Mouse (Mus musculus) heart, embryonic 13.5 days (tissue): ENCODE measurements at regions not wholly inside any gene's neighbourhood (a gene's known extent, or its start where the extent isn't known, plus 50 kb on each side); places are given as distances from the start of the nearest gene placed in this dataset.
A peak's percentile ranks its signal among the peaks of the same experiment; 100 is the strongest.

Experiments used
- ATAC-seq: fragments of 200-750 bp; cut with Nextera tagmentation; 2 replicates; pipeline ENCODE4 v1.8.0; 2017; ENCODE audit warnings: moderate TSS enrichment; ENCODE audit not compliant: insufficient number of reproducible peaks, low FRiP score, low TSS enrichment; ENCODE audit errors: extremely low read depth
- H3K27ac ChIP-seq: fragments of 300-500 bp; sonication (generic); replicated peaks from 2 replicates; pipeline ENCODE4 v1.5.1; 2015; ENCODE audit warnings: moderate library complexity, mild to moderate bottlenecking, inconsistent platforms
- H3K27me3 ChIP-seq: fragments of 300-500 bp; sonication (generic); replicated peaks from 2 replicates; pipeline ENCODE4 v1.6.1; 2015; ENCODE audit warnings: mild to moderate bottlenecking, inconsistent platforms
- H3K36me3 ChIP-seq: fragments of 300-500 bp; sonication (generic); 2 replicates; pipeline ENCODE4 v1.6.1; 2015; ENCODE audit warnings: mild to moderate bottlenecking, inconsistent platforms
- H3K4me1 ChIP-seq: fragments of 300-500 bp; sonication (generic); 2 replicates; pipeline ENCODE4 v1.6.1; 2015; ENCODE audit warnings: inconsistent platforms
- H3K4me2 ChIP-seq: fragments of 300-500 bp; sonication (generic); 2 replicates; pipeline ENCODE4 v1.6.1; 2015; ENCODE audit warnings: inconsistent platforms, mild to moderate bottlenecking, moderate library complexity
- H3K4me3 ChIP-seq: fragments of 300-500 bp; sonication (generic); 2 replicates; pipeline ENCODE4 v1.5.1; 2015; ENCODE audit warnings: moderate library complexity, mild to moderate bottlenecking, inconsistent platforms
- H3K9ac ChIP-seq: fragments of 300-500 bp; sonication (generic); 2 replicates; pipeline ENCODE4 v1.6.1; 2015; ENCODE audit warnings: inconsistent platforms, mild to moderate bottlenecking, moderate library complexity
- H3K9me3 ChIP-seq: fragments of 300-500 bp; sonication (generic); 2 replicates; pipeline ENCODE4 v1.6.1; 2016; ENCODE audit warnings: inconsistent platforms
- WGBS: fragments of 180-500 bp; shearing (Covaris S2); methylation state at CpG from one replicate; pipeline ENCODE4 v1.1.7; 2015; ENCODE audit warnings: mixed read lengths; 5-methylcytosine and 5-hydroxymethylcytosine counted together

DNA sequence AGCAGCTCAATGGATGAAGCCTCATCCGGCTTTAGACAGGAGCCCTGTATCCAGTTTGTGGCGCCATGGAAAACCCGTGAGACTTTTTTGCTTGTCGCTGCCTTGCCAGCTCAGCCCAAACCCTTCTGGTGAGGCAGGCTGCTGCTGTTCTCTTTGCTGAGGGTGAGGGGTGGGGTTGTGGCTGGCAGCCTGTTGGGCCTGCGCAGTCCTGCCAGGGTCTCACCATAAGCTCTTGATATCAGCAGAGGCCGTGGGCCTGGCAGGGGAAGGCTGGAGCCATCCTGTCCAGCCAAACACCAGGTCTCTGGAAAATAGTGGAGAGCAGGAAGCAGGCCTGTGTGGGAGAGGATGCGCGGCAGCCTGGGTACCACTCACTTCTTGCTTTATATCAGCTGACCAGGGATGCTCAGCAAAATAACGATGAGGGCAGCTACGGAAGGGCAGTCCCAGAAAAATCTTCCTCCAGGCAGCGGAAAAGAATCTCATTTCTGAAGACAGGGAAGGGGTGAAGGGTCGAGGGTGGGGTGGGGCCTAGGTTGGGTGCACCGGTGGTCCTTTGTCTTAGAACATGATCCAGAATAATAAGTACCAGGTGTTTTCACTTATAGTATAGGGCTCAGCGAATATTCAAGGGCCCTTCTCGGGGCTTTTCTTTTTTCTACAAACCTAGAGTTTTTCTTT is 73.4 kb upstream of the Medag start:
- H3K36me3 ChIP-seq = no peaks in the 10 kb centered on the region
- no peaks in the 10 kb centered on the region for H3K27me3 ChIP-seq
- peak overlapping the region; percentile 9; the same call in 1 of the 2 replicates for H3K4me3 ChIP-seq
- H3K9ac ChIP-seq = peak overlapping the region; percentile 61
- WGBS = 51% methylated on average over 15 of the region's 15 CpGs
- H3K4me1 ChIP-seq = peaks cover 33% of the 10 kb centered on the region
- H3K4me2 ChIP-seq = peak overlapping the region; percentile 43
- H3K9me3 ChIP-seq = no peaks in the 10 kb centered on the region
- no peak for ATAC-seq
- H3K27ac ChIP-seq = peak overlapping the region; percentile 76

DNA sequence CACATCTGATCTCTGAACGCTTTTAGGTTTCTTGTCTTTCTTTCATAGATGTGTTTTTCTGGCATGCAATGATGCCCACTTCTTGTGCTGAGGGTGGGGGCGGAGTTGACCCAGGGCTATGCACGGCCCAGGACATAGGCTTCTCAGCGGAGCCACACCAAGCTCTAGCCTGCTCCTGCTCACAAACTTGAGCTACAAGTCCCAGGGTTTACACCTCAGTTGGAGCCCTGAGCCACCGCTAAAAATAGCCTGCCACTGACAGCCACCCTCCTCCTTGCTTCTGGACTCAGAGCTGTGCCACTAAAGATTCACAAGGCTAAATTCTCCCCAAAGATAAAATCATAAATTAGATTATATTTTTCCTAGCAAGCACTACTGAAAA is 72.9 kb upstream of the Medag start:
- Histone ChIP-seq H3K27ac (peak overlapping the region; percentile 76), H3K4me1 (peaks cover 33% of the 10 kb centered on the region), H3K36me3 (no peaks in the 10 kb centered on the region), H3K9me3 (no peaks in the 10 kb centered on the region), H3K4me2 (no peak overlapping the region), H3K9ac (peak overlapping the region; percentile 61), H3K4me3 (no peak overlapping the region), H3K27me3 (no peaks in the 10 kb centered on the region)
- ATAC-seq = no peak
- 41% methylated on average over 5 of the region's 5 CpGs for WGBS

DNA sequence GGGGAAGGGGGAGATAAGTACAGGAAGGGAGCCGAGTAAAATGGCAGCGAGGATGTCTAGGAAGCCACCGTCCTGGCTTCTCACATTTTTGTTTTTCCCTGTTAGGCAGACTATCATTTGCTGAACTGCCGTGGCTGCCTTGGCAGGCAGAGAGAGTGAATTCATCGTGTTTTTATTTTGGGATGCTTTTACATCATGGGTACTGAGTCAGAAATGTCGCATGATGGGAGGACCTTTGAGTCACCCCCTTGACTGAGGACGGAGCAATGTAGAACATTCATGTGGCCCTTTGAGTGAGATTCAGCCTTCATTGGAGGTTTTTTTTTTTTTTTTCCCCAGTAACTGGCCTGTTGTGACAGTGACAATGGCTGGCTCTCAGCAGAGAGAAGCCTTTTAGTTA is 71.2 kb upstream of the Medag start:
- Histone ChIP-seq H3K4me1 (peaks cover 33% of the 10 kb centered on the region), H3K9ac (no peak overlapping the region), H3K27ac (no peak overlapping the region), H3K36me3 (no peaks in the 10 kb centered on the region), H3K27me3 (no peaks in the 10 kb centered on the region), H3K9me3 (no peaks in the 10 kb centered on the region), H3K4me3 (no peak overlapping the region), H3K4me2 (no peak overlapping the region)
- 58% methylated on average over 7 of the region's 7 CpGs for WGBS
- ATAC-seq = no peak

DNA sequence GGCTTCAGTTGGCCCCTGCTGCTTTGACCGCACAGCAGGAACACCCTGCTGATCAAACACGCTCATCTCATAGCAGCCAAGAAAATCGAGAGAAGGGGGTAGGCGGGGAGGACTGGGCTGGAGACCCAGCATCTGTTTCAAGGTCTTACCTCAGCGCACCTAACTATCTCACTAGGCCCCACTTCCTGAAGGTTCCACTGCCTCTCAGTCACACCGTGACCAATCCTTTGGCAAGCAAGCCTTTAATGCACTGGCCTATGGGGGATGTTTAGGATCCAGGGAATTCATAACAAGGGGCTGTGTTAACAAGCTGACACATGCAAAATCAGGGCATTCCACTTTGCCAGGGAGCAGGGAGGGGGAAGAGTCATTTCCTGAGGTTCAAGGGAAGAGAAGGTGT is 70.1 kb upstream of the Medag start:
- peak overlapping the region; percentile 0; the same call in 1 of the 2 replicates for H3K9ac ChIP-seq
- no peak overlapping the region for H3K4me2 ChIP-seq
- WGBS = 50% methylated on average over 6 of the region's 6 CpGs
- H3K4me1 ChIP-seq = peaks cover 30% of the 10 kb centered on the region
- H3K36me3 ChIP-seq = no peaks in the 10 kb centered on the region
- H3K9me3 ChIP-seq = no peaks in the 10 kb centered on the region
- no peak overlapping the region for H3K27ac ChIP-seq
- no peaks in the 10 kb centered on the region for H3K27me3 ChIP-seq
- no peak for ATAC-seq
- H3K4me3 ChIP-seq = no peak overlapping the region

DNA sequence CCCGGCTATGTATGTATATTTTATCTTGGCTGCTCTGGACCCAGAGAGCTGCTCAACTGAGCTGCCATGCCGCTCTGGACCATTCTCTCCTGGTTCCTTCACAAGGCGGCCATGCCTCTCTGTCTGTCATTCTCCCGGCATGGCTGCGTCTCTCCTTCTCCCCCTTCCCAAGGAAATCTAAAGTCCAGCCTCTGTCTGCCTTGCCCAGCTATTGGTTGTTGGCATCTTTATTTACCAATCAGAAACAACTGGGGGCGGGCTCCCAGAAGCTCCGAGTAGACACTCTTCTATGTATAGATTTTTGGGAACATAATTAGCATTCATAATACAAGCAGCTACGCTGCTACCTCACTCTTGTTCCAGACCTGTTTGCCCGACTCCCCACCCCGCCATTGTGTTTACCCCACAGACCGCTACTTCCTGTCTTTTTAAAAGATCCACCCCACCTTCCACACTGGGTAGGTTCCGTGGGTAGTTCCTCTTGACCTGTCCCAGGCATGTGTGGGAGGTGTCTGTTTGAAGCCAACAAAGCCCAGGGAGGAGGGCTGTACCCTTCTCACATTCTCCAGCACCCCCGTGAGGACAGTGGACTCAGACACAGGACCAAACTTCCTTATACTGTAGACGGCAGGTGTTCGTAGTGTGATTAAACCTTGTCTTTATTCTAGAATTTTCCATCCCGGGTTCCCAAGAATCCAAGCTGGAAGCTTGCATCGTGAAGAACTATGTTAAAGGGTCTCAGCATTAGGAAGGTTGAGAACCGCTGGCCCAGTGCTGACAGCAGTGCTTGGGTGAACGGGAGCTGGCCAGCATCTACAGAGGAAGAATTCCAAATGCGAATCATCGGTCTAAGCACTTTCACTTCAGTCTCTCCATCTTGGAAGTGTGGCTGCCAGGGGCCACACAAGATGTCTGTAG is 67.7 kb upstream of the Medag start:
- no peaks in the 10 kb centered on the region for H3K36me3 ChIP-seq
- no peak overlapping the region for H3K4me3 ChIP-seq
- no peak for ATAC-seq
- H3K9ac ChIP-seq = no peak overlapping the region
- no peak overlapping the region for H3K27ac ChIP-seq
- H3K4me1 ChIP-seq = peaks cover 13% of the 10 kb centered on the region
- H3K27me3 ChIP-seq = peaks cover under 1% of the 10 kb centered on the region; the same call in 1 of the 2 replicates
- WGBS = 76% methylated on average over 21 of the region's 21 CpGs
- no peaks in the 10 kb centered on the region for H3K9me3 ChIP-seq
- no peak overlapping the region for H3K4me2 ChIP-seq

DNA sequence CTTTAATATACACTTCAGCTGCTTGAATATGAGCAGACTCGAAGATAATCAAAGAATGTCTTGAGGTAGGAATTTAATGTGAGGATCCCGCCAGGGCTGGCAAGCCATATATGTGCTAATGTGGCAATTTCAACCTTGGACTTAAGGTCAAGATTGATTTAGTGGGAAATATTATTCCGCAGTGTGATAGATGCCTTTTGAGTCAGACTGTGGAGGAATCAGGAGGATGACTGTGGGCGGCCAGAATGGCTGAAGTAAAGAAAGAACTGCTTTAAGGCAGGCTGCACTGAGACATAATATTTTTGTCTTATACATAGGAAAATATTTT is 67.1 kb upstream of the Medag start:
- H3K36me3 ChIP-seq = no peaks in the 10 kb centered on the region
- H3K4me1 ChIP-seq = 0 out of 2 replicates have a peak, but pooled peaks cover 8% of the 10 kb centered on the region
- no peak overlapping the region for H3K4me3 ChIP-seq
- H3K27ac ChIP-seq = no peak overlapping the region
- no peak for ATAC-seq
- H3K9ac ChIP-seq = no peak overlapping the region
- no peak overlapping the region for H3K4me2 ChIP-seq
- WGBS = 77% methylated on average over 4 of the region's 4 CpGs
- H3K27me3 ChIP-seq = peaks cover 4% of the 10 kb centered on the region; the same call in 1 of the 2 replicates
- no peaks in the 10 kb centered on the region for H3K9me3 ChIP-seq

DNA sequence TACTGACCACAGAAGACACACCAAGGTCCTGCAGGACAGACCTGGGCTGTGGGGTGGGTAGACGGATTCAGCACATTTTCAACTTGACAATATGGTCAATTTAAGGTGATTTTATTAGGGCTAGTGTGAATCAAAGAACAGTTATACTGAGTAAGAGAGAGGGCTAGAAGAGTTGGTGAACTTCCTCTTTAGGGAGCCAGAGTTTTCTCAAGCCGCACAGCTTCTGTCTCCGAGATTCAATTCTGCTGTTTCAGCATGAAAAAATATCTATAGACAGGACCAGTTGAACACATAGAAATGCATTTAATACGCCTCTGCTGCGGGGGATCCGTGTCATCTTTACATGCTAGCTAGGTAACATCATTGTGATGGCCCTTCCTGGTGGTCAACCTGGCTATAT is 66.4 kb upstream of the Medag start:
- Histone ChIP-seq H3K36me3 (no peaks in the 10 kb centered on the region), H3K27me3 (peaks cover 4% of the 10 kb centered on the region; the same call in 1 of the 2 replicates), H3K27ac (no peak overlapping the region), H3K4me1 (0 out of 2 replicates have a peak, but pooled peaks cover 8% of the 10 kb centered on the region), H3K9ac (no peak overlapping the region), H3K4me3 (no peak overlapping the region), H3K9me3 (no peaks in the 10 kb centered on the region), H3K4me2 (no peak overlapping the region)
- WGBS = 84% methylated on average over 6 of the region's 6 CpGs
- ATAC-seq = no peak

DNA sequence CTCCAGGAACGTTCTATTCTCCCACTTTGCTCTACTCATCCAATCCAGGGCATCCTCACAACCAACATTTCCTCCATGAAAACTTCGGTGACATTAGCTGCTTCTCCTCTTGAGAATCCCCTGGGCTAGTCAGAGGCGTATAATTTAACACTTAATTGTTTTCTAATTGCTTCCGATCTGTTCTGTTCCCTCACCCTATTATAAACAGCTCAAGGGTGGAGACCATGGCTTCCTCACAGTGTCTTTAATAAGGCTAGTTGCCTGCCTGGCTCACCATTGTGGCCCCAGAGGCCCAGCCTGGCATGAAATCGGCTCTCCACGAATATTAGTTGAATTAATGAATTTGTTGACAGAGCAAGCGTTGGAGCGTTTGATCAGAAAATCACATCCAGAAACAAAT is 61.9 kb upstream of the Medag start:
- H3K4me2 ChIP-seq = no peak overlapping the region
- WGBS = 79% methylated on average over 8 of the region's 8 CpGs
- H3K36me3 ChIP-seq = no peaks in the 10 kb centered on the region
- no peak for ATAC-seq
- peaks cover 18% of the 10 kb centered on the region for H3K4me1 ChIP-seq
- no peaks in the 10 kb centered on the region for H3K9me3 ChIP-seq
- H3K9ac ChIP-seq = no peak overlapping the region
- H3K27me3 ChIP-seq = peaks cover 4% of the 10 kb centered on the region; the same call in 1 of the 2 replicates
- H3K27ac ChIP-seq = no peak overlapping the region
- H3K4me3 ChIP-seq = no peak overlapping the region

DNA sequence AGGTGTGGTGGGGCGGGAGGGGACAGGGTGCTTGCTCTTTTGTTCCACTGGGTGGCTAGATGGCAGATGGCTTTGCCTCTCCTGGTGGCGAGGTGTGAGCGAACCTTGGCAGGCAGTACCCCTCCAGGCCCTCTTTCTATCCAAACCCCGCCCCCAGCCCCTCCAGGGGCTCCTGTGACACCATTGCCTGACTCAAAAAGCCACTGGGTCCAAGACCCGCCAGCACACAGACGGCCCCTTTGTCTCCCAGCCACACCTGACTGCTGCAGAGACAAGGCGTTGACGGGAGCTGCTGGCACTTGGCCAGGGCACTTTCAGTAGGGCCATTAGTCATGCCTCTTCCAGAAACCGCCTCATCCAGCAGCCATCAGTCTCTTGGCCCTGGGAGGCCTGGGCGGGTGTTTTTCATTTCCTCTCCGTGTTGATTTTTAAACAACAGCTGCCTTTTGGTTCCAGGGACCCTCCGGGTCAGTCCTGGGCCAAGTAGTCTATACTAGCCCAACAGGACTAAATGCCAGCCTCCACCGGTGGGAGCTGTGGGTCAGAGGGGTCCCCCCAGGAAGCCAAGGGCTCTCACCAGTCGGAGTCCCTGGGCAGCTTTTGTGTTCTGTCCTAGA is 58.4 kb upstream of the Medag start:
- H3K27me3 ChIP-seq = peaks cover 4% of the 10 kb centered on the region; the same call in 1 of the 2 replicates
- H3K36me3 ChIP-seq = no peaks in the 10 kb centered on the region
- peak; percentile 67 for ATAC-seq
- H3K4me3 ChIP-seq = peak overlapping the region; percentile 1; the same call in 1 of the 2 replicates
- peak overlapping the region; percentile 78 for H3K27ac ChIP-seq
- H3K9ac ChIP-seq = peak overlapping the region; percentile 26; the same call in 1 of the 2 replicates
- H3K4me1 ChIP-seq = peaks cover 28% of the 10 kb centered on the region
- H3K4me2 ChIP-seq = peak overlapping the region; percentile 46
- WGBS = 15% methylated on average over 14 of the region's 14 CpGs
- H3K9me3 ChIP-seq = no peaks in the 10 kb centered on the region

DNA sequence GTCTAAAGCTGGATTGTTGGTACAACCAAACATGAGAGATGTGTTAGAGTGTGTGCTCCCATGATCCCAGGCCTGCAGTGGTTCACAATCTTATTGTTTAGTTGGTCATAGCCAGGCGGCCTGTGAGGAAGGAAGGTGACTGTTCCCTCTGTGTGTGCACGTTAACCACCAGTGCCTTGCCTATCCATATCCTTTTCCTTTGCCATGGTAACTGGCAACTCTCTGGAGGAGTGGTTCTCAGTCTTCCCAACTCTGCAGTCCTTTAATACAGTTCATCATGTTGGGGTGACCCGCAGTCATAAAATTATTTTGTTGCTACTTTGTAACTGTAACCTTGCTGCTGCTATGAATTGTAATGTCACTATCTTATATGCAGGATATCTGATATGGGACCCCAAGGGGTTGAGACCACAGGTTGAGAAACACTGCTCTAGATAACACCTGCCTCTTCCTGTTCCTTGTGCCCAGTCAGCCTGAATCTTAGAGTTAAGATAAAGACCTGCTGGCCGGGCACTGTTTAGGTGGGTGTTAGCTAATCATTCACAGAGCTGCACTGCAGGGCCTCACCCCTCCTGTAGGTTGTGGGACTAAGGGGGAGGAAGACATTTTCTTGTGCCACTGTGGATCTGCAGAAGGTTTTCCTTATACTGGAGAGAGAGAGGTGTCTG is 57.0 kb upstream of the Medag start:
- 0 out of 2 replicates have a peak, but pooled peaks cover under 1% of the 10 kb centered on the region for H3K9me3 ChIP-seq
- no peak overlapping the region for H3K9ac ChIP-seq
- WGBS = 56% methylated on average over 4 of the region's 4 CpGs
- no peak for ATAC-seq
- H3K4me2 ChIP-seq = no peak overlapping the region
- H3K36me3 ChIP-seq = no peaks in the 10 kb centered on the region
- peaks cover 28% of the 10 kb centered on the region for H3K4me1 ChIP-seq
- H3K4me3 ChIP-seq = no peak overlapping the region
- H3K27ac ChIP-seq = no peak overlapping the region
- H3K27me3 ChIP-seq = no peaks in the 10 kb centered on the region

DNA sequence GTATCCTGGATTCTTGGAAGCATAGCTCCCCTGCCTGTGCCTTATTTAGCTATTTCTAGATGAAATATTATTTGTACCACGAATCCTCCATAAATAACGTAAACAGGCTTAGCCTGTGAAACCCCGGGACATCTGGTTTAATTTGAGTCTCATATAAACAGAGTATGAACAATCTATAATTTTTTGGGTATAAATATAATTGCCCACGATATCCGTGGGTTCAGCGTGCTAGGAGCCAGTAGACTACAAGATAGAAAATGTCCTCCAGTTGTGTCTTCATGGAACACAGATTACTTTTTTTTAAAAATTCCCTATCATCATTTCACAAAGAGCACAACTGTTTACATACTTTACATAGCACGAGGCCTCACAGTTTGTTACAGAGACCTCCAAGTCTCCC is 56.4 kb upstream of the Medag start:
- Histone ChIP-seq H3K27me3 (no peaks in the 10 kb centered on the region), H3K4me1 (peaks cover 28% of the 10 kb centered on the region), H3K36me3 (no peaks in the 10 kb centered on the region), H3K4me2 (no peak overlapping the region), H3K9me3 (peaks cover 5% of the 10 kb centered on the region), H3K27ac (no peak overlapping the region), H3K9ac (no peak overlapping the region), H3K4me3 (no peak overlapping the region)
- ATAC-seq = no peak
- 80% methylated on average over 7 of the region's 7 CpGs for WGBS
